Mouse (Mus musculus): Measurements from ENCODE around the gene Tgif1. TPM values are rescaled to one million over a fixed set of nuclear protein-coding genes. Genes with fewer than 3 reads are reported as not detected.
A peak's percentile ranks its signal among the peaks of the same experiment; 100 is the strongest.

The Tgif1 gene
- total RNA-seq, 2 experiments from 2014 or later, result 42.0 to 48.8 TPM

- no peak for DNase-seq
These were observed 13.3 kb upstream of the Tgif1 start for GRCm38 (mm10) chr17:70866538-70867114.

DNA sequence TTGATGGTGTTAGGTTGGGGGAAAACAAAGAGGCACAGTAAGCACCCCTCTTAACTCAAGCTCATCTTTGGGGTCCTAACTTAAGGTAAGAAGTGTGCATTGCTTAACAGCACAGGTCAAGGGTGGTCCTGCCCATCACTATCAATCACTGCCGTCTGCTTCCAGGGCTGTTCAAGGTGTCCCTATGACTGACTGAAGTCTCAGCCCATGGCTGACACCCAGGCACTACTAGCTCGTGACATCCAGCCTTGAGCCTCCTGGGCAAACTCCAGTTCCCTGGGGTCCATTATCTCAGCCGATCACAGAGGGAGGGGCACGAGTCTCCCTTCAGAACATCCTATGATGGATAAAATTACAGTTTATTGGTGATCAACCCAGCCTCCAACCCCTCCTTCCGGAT lies 12.7 kb upstream of the Tgif1 start:
- no peak for DNase-seq

- no peak for DNase-seq
These were observed 11.8 kb upstream of the Tgif1 start for GRCm38 (mm10) chr17:70865060-70865604.

DNA sequence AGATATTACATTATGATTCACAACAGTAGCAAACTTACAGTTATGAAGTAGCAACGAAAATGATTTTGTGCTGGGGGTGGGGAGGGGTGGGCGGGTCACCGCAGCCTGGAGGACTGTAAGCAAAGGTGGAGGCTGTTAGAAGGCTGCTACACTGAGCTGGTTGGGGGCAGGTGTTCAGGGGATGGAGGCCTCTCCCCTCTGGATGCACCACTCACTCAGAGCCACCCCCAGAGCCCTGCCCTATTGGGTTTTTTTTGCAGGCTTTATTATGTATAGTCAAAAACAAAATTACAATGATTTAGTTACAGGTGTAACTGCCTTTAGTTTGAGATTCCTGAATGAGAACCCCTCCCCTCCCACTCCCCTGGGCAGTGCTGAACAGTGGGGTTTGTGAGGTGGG lies 11.3 kb upstream of the Tgif1 start:
- DNase-seq, result no peak

DNA sequence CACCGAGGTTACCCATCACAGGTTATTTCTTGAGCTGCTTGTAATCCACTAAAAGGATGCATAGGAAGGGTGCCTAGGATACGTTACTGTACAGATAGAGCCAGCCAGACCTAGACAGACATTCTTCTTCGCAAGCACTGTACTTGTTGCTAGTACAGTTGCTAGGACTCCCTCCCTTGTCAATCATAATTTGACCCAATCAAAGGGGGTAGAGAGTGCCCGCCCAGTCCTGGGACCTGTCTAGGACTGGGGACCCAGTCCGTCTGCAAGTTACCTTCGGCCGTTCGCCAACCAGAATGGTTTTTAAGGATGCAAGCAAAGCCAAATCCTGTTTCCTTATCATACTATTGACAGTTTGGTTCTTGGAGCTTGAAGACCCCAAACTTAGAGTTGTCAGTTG lies 10.8 kb upstream of the Tgif1 start:
- DNase-seq, result no peak

- no peak for DNase-seq
These were observed 5.5 kb upstream of the Tgif1 start for GRCm38 (mm10) chr17:70858814-70859213.

DNA sequence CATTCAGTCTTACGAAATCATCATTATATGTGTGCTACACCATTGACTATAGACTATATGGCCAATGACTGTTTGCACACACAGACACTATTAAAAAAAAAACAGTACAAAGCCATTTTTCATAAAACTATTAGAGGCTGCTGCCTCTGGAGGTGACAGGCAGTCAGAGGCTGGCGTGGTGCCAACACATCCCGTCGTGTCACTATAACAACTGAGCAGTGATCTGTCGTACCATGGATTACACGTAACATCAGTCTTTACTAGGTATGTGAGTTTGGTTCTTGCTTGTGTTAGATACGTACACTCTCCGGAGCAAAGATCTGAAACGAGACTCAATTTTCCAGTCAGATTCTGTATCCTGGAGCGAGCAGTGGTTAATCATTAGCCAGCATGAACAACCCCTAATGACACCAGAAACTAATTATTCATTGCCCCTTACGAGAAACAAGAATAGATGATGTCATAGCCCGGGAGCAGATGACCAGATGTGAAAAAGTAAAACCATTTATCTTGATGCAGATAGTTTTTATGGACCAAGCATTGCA lies 3.6 kb upstream of the Tgif1 start:
- DNase-seq, result no peak

- DNase-seq, result peak in 1 of 2 experiments; percentile 23
These were observed 675 bp upstream of the Tgif1 start for GRCm38 (mm10) chr17:70854021-70854420.

GRCm38 (mm10) chr17:70852686-70853386 lies 510 bp downstream of the Tgif1 start:
- DNase-seq, result peak; percentile 91 to 93

DNA sequence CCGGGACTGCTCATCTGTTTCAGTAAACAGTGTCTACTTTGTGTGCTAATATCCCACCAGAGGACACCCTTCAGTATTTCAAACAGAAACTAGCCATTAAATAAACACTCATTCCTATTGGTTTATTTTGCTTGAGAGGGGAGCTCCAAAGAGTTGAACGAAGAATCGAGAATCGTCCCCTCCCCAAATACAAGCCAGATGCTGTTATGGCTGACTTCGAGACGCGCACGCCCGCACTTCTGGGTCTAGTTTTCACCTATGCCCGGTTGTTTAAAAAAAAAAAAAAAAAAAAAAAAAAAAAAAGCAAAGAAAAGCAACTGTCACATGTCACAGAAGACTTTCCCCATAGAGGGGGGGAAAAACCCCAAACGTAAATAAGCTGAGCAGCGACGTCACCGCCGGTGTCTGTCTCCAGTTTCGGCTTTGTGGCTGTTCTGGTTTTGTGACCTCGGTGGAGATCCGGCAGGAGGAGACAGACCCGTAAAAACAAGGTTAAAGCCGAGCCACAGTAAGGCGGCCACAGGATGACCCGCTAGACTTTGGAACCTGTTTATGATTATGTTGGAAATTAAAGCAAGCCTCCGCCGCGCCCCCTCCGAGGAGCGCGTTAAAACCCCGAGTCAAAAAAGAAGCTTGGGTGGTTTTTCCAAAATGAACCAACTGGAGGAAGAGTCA lies 1.2 kb downstream of the Tgif1 start:
- peak; percentile 69 to 70 for DNase-seq

- DNase-seq, result peak; percentile 87 to 89
These were observed 2.1 kb downstream of the Tgif1 start for GRCm38 (mm10) chr17:70850996-70851991.

DNA sequence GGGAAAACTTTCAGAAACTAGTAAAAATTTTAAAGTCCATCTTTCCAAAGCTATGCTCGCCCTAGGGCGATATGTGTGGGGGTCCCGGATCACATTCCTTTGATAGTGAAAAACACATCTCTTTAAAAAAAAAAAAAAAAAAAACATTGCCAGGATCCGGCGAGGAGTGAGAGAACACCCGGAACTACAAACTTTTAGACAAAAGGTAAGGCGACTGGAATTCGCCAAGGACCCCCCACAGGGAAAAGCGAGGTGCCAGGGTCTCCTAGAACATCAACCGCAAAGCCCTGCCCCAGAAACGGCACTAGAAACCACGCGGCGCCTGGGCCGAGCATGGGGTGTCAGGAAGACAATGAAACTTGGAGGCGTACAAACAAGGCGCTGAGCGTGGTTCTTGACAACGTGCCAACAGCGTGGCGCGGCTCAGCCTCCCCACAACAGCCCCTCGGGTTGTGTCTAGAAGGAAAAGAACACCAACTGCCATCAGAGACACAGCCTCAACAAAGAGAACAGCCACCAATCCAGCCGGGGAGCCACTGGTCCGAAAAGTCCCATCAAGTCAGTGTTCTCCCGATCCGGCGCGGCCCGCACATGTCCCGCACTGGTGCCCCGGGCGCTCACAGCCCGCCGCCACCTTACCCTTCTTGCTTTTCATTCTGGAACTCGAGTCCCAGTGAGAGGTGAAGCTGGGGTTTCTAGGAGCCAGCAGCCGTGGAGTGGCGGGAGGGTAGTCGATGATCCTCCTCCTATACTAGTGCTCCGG lies 2.9 kb downstream of the Tgif1 start:
- DNase-seq, result peak; percentile 69 to 74

GRCm38 (mm10) chr17:70849399-70850232 lies 3.7 kb downstream of the Tgif1 start:
- peak; percentile 95 to 97 for DNase-seq

DNA sequence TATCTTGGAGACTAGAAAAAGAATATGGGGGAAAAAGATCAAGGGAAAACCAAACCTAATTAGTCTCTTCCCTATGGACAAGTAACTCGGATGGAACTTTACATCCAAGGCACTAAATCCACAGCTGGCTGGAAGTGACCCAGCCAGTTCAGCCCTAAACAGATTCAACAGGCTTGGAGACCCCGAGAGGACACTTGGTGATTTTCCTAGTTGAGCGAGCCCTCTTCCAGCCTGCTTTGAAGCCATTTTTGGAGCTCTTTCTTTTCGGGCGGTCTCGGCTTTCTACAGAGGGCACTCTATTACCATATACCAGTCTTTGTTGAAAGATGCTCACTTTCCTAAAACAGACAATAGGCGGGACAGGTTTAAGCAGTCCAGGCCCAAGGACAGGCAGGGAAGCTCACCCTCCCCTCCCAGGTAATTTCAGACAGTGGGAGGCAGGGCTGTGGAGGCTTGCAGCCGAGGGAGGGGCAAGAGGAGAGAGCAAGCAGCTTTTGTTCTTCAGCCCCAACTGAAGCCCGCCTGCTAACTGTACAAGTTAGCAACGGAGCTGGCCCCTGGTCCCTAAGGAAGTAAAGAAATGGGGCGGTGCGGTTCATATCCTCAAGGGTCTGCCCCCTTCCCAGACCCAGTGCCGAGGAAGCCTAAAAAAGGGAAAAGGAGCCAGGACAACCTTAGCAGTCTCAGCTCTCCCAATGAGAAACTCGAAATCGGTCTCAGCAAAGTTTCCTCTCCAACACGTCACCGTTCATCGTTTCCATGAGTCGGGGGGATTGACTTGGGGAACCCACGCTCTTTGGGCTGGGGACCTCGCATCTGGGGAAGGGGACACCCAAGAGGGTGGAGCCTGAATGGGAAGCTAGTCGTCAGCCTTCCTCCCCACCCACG lies 4.6 kb downstream of the Tgif1 start:
- DNase-seq, result peak; percentile 60 to 71

GRCm38 (mm10) chr17:70847751-70848510 lies 5.4 kb downstream of the Tgif1 start:
- DNase-seq, result peak in 1 of 2 experiments; percentile 18

DNA sequence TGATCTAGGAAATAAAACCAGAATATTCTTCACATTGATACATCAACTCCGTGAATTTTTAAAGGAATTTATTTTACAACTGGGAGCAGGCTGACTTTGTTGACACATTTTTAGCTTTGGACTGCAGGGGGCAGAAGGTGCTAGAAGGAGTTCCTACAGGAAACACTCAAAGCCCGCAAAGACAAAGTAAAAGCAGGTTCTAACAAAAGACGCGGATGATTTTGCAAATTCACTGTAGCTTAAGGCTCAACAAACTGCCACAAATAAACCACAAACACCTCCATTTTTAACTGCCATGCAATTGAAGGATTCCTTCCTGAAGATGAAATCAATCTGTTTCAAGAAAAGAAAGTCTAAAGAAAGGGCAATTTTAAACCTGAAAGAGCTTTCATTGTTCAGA lies 6.3 kb downstream of the Tgif1 start:
- peak; percentile 52 to 67 for DNase-seq

DNA sequence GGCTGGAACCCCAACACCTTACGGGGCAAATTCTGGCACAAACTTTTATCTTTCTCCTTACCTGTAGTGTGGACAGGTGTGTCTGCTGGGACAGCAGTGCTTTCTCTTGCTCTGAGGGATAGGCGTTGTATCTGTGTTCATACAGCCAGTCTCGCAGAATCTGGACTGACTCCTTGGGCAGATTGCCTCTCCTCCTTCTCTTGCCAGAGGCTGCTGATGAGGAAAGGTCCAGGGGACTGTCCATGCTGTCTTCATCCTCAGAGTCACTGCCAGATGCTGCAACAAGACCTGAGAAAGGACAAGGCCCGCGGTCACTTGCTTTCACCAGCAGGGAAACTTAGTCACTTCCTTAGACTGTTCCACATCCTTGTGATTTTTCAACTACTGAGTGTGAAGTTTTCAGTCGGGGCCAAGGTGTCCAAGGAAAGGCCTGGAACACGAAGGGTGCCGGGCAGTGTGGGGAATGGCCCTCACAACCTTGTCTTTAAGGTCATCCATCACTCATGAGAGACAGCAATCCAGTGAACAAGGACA lies 7.2 kb downstream of the Tgif1 start:
- DNase-seq, result peak in 1 of 2 experiments; percentile 34

DNA sequence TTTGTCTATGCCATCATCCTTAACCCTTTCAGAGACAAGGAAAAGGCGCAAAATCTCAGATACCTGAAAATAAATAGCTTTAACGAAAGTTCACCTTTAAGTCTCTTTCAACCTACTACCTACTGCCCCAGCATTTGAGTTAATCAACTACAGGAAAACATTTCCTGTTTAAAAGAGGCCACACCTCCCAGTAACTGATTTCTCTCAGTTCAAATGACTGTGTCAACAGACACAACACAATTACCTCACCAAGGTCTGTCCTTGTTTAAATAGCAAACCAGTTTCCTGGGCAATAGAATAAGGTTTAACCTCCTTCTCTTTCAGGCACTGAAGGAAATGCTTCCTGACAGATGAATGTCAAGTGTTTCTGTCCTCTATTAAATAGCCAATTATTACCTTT lies 7.8 kb downstream of the Tgif1 start:
- no peak for DNase-seq
